Mouse (Mus musculus) thymus, postnatal 14 days (tissue): ENCODE data around the gene Cpsf4l.
A peak's percentile ranks its signal among the peaks of the same experiment; 100 is the strongest.
"Not testable (repeated sequence)": the region's sequence is repeated elsewhere in the genome, so short reads cannot be mapped to it uniquely, and the experiment has no call there.

ENCODE experiments used
- DNase-seq: peaks from one replicate; pipeline ENCODE4 v3.0.0; 2021

The Cpsf4l gene

DNA sequence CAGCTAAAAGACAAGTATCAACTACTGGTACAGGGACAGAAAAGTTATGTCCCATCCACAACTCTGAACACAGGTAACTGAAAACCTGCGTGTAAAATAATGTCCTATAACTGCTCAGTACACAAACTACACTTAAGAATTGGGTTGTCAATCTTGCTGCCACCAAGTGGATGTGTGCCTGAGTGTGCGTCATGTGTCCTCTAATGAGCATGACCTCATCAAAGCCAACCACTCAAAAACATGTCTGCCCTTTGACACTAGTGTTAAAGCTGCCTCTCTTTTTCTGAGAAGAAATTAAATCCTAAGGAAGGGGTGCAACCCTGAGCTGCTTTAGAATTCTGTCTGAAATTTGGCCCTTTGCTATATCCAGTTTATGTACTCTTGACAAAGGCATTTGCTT, 45.5 kb downstream of the Cpsf4l start:
- no peak for DNase-seq

GRCm38 (mm10) chr11:113661835-113662351, 47.9 kb downstream of the Cpsf4l start:
- DNase-seq, result no peak

DNA sequence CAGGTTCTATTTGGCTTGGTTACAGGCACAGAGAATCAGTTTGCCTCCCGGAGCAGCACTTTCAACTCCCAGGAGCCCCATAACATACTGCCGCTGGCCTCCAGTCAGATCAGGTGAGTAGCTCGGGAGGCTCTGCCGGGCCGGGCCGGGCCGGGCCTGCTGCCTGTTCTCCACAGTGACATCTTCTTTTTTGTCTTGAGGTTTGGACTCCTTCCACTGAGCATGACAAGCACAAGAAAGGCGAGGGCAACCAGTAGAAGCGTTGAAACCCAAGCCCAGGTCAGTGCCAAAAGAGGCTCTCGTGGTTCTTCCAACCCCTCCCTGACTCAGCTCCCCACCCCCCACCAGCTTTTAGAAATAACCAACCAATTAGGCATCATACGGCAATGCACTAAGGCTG, 48.9 kb downstream of the Cpsf4l start:
- DNase-seq, result no peak

GRCm38 (mm10) chr11:113660213-113660612, 49.6 kb downstream of the Cpsf4l start:
- not testable (repeated sequence) for DNase-seq

DNA sequence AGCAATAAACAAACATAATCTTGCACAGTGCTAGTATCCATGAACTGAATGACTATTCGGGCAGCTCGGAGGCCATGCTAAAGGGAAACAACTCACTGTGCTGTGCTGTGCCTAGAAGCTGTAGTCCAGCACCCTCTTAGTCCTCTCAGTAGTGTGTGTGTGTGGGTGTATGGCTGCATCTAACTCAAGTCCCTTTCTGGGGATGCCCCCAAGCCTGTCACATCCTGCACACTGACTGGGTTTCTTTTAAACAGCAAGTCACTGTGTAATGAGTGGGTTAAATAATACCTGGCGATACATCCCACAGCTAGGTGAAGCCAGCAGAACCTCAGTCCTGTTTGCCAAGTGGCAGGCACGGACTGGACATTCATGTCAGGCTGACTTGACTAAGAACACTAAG, 51.1 kb downstream of the Cpsf4l start:
- no peak for DNase-seq

DNA sequence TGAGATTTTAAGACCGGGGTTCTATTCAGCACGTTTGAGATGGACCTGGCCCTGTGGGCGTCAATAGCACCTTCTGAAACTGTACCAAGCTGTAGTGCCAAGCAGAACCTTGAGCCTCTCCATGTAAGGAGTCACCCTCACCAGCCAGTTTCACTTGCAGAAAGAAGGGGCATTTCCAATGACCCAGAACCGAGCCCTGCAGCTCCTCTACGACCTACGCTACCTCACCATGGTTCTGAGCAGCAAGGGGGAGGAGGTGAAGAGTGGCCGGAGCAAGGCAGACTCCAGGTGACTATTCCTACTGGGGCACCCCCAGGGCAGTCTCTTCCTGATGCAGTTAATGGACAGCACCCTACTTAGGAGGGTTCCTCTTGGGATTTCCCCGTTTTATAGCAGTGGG, 51.5 kb downstream of the Cpsf4l start:
- DNase-seq, result no peak

DNA sequence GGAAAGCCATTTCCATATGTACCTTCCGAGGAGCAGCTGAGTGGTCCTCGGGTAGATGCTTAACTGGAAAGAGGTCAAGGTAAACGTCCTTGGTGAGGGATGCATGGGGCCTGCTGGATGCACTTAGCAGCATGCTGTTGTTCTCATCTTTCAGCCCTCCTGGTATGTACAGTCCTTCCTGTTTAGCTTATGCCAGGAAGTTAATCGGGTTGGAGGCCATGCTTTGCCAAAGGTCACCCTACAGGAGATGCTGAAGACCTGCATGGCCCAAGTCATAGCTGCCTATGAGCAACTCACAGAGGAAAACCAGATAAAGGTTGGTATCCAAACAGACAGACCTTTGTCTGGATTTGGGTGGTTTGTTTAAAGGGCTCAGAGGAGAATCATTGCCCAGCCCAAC, 52.6 kb downstream of the Cpsf4l start:
- no peak for DNase-seq

- DNase-seq, result no peak
These were observed 53.3 kb downstream of the Cpsf4l start for GRCm38 (mm10) chr11:113656511-113656932.

GRCm38 (mm10) chr11:113654561-113655270, 55.1 kb downstream of the Cpsf4l start:
- no peak for DNase-seq

- no peak for DNase-seq
These were observed 55.7 kb downstream of the Cpsf4l start for GRCm38 (mm10) chr11:113654105-113654504.

GRCm38 (mm10) chr11:113652516-113652915, 57.3 kb downstream of the Cpsf4l start:
- no peak for DNase-seq

GRCm38 (mm10) chr11:113651907-113652273, 57.9 kb downstream of the Cpsf4l start:
- DNase-seq, result peak; percentile 60

DNA sequence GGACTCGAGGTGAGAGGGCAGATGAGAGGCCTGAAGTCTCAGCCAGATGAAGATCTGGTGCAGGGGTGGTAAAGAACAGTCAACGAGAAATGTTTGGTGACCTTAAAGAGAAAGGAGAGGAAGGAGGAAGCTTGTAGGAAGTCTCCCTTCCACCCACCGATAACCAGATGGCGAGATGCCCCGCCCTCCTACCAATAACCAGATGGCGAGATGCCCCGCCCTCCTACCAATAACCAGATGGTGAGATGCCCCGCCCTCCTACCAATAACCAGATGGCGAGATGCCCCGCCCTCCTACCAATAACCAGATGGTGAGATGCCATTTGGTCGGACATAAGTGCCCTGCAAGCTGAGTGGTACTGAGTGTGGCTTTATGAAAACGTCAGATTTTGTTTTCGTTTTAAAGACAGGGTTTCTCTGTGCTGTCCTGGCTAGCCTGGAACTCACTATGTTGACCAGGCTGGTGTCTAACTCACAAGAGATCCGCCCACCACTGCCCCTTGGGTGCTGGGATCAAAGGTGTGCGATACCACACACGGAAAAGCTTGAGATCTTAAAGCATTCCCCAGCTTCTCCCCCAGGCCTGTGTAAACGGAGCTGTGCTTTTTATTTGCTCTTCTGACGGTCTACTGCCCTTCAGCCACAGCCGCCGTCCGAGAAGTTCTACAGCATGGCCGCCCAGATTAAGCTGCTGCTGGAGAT, 58.5 kb downstream of the Cpsf4l start:
- no peak for DNase-seq

GRCm38 (mm10) chr11:113649353-113650210, 60.2 kb downstream of the Cpsf4l start, which contains the start of gene Slc39a11:
Gene Slc39a11 (minus strand): TSS chr11:113650079.
- peak; percentile 84 for DNase-seq

DNA sequence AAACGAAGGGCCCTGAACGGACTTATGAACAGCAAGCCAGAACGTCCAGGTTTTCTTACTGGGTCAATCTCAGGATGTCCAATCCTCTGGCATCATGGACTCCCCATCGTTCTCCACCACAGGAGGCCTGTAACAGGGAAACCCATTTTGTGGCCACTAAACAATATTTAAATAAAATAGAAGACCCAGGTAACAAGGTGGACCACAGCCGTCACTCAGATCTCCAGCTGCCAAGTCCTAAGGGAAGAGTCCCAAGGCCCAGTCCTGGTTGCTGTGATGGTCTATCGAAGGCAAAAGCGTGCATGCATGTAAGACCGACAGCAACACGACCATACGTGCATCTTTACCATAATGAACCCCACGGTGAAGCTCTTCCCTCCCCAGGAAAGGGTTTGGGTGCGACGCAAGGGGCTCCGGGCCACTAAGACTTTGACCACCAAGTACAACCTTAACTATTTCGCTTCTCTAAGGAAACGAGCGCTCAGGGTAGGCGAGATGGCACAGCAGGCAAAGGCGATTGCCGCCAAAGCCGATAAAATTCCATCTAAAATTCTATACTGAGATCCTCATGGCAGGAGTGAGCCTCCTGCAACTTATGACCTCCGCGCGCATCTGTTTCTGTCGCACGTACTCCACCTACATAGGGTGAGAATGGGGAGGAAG, 61.0 kb downstream of the Cpsf4l start, which contains the start of gene Cog1:
Cog1 (plus strand) TSS at position 480 of the 663 bp plus-strand sequence.
- no peak for DNase-seq
